Mouse (Mus musculus) frontal cortex, postnatal 25 days (tissue): ENCODE measurements around the gene Gm49355.
"Not testable (repeated sequence)": the region's sequence is repeated elsewhere in the genome, so short reads cannot be mapped to it uniquely, and the experiment has no call there.

Source experiments
- DNase-seq, 2 experiments: peaks; one replicate each; pipeline ENCODE4 v3.0.0; 2022; ENCODE audit warnings: low spot score in 2 of 2

The Gm49355 gene

DNA sequence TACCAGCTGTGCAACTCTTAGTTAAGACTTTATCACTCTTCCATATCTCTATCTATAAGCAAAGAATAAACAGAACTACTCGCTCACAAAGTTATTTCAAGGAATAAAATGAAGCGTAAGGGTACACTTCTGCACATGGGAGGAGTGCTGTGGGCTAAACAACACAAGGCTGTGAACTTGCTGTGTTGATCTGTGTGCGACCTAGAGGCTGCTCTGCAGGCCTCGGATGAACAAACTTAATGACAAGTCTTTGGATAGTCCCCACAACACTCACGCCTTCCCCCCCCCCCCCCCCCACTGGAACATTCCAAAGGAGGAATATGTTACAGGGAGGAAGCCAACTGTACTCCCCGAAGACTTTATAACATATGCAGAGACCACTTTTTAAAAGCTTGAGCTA, at the start of gene Gm49355:
Gene Gm49355, plus strand, starts transcription at position 336 of the 400 bp plus-strand sequence.
- DNase-seq = no peak

DNA sequence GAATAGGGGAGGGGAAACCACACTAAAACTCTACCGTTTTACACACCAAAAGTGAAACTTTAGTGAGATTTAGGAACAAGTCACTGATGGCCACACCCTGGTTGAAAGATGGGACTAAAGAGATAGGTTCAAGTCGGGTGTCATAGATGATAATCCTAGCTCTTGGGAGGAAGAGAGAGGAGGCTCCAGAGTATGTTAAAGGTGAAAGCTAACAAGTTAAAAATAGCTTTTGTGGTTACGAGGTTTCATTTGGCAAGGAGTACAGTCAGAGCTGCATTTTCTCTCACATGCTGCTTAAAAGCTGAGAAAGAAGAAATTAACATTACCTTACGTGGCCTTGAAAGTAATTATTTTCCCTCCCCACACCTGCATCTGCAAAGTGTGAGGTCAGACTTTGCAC, 40.0 kb upstream of the Gm49355 start:
- no peak for DNase-seq

DNA sequence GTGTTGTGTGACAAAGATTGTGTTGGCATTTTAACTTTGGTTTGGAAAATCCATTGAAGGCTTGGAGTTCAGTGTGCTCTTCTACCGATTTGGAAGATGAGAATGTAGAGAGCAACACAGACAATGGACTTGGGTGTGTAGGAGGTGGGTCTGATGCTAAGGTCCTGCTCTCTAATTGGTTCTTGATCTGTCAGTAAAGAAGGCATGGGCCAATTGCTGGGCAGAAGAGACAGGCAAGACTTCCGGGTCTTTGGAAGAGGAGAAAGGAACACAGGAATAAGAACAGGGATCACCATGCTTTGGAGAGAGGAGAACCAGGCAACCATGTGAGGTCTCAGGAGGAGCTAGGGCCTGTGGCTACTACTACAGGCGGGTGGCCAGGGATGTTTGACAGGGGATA, 7.7 kb upstream of the Gm49355 start:
- no peak for DNase-seq

DNA sequence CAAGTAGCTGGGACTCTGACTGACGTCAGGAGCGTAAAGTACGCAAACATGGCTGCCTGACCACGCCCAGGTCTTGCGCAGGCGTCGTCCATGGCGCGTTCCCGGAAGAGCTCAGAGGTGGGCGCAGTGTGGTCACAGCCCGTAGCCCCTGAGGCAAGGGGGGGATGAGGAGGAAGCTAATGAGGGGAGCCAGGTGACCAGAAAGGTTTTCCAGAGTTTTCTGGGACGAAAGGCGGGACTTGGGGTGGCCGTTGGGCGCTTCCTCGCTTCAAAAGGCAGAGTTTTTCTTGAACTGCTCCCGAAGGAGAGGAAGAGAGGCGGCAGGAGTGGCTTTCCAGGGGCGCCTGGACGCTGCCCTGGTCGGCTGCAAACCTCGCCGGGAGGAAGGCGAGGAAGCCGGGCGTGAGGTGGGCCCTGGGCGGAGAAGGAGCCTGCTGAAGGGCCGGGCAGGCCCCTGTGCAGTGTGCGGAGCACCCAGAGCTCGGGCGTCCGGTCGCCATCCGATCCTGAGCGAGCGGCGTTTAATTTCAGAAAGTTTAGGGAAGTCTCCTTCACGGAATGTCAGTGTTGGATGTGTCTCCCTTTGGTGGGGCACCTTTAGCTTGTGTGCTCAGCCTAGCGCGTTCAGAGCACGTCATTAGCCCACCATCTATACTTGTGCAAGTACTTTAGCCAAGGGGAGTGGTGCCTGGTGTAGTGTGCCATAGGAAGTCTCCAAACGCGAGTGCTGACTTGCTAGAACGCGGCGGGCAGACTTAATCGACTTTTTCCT, 551 bp downstream of the Gm49355 start, which contains the start of gene 3830406C13Rik:
Gene 3830406C13Rik, plus strand, starts transcription at position 33 of the 772 bp plus-strand sequence.
- peak; percentile 70 to 74 for DNase-seq

DNA sequence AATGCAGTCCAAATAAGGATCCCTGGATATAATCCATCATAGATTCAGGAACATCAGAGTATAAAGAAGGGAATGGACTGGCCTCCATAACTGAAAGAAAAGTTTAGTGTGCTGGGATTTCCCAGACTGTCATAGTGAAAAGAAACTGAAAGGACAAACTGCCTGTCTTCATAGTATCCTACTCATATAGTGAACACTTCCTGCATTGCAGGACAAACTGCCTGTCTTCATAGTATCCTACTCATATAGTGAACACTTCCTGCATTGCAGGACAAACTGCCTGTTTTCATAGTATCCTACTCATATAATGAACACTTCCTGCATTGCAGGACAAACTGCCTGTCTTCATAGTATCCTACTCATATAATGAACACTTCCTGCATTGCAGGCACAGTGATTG, 6.0 kb downstream of the Gm49355 start:
- not testable (repeated sequence) for DNase-seq

DNA sequence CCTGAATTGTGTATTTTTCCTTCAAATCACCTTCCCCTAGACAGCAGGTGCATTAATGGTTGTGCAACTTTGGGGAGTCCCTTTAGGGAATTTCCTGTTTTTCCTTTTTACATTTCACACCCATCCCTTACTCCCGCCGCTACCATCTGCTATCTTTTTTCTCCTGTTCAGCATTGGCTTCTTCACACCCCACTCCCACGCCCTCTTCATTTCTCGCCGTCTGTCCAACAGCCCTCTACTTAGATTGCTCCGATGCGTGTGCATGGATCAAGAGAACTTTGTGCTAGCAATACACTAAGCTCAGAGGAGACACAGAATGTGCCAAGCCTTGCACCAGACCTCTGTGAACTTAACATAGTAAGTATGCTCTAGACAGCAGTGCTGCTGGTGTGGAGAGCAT, 12.6 kb downstream of the Gm49355 start:
- peak; percentile 40 to 59 for DNase-seq

DNA sequence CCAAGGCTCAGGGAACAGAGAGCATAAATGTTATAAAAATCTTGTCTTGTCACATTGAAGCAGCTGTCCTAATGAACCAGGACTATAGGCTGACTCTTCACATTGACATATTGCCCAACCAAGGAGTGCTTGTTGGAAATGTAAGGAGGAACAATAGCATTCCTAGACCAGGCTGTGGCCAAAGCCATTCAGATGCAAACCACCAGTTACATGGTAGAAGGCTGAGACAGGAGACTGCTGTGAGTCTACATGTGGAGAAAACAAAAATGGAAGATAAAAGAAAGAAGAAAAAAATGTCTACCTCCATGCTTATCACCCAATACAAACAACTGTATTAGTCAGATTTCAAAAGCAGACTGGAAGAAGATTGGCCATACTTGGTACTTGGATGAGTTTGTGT, 15.4 kb downstream of the Gm49355 start:
- no peak for DNase-seq

DNA sequence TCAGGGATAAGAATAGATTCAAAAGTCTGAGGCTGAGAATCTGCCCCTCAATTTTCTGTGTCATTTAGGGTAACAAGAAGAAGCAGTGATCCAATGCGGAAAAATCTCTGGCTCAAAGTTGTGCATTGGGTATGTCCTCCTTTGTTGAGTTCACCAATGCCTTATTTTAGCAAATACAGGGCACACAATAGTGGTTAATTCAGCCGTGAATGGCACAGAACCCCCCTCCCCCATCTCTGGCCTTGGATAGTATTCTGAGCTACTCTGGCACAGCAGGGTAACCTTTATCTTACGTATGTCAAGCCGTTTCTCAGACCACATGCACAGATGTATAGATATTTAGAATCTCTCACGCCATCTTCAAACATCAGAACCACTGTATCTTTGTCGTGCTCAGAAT, 15.9 kb downstream of the Gm49355 start:
- no peak for DNase-seq

DNA sequence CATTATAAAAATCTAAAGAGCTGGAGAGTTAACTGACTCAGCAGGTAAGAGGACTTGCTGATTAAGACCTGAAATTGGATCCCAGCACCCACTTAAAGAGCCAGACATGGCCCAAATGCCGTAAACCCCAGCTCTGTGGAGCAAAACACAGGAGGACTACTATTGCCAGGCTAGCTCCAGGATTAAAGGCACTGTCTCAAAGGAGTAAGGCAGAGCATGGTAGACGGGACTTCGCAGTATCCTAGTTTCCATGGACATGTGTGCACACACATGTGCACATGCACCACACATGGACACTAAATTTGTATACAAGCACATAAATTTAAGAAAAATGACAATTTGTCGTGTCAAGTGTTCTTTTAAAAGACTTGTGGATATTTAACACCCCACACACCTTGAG, 16.5 kb downstream of the Gm49355 start:
- no peak for DNase-seq

DNA sequence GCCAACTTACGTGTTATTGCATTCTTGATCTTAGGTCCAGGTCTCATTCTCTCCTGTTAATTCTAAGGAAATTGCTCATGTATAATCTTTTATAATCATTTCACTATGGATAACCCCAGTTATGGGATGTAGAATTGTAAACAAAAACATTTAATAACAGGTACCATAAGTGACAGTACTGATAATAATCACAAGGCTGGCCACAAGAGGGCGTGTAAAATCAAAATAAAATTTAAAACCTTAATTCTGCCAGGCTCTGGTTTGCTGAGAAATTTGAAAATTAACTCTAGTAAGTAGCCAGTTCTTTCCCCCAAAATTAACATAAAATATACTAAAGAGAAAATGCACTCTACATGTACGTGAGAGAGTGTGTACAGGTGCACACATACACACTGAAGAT, 16.9 kb downstream of the Gm49355 start:
- no peak for DNase-seq

DNA sequence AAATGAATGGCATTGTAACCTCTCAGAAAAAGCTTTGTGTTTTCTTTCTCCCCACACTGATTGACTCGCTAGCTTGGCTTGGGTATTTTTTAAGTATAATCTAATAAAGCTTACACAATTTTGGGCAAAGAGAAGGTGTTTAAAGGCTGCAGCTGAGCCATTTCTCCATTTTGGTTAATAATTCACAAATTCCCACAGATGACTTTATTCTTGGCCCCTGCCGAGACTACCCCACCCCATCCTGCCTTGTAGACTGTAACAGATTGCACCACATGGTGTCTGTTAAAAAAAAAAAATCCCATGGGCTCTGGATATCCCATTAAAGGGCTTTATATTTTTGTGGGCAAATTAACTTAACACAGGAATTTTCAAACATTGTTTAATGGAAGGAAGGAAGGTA, 19.3 kb downstream of the Gm49355 start:
- DNase-seq = no peak

DNA sequence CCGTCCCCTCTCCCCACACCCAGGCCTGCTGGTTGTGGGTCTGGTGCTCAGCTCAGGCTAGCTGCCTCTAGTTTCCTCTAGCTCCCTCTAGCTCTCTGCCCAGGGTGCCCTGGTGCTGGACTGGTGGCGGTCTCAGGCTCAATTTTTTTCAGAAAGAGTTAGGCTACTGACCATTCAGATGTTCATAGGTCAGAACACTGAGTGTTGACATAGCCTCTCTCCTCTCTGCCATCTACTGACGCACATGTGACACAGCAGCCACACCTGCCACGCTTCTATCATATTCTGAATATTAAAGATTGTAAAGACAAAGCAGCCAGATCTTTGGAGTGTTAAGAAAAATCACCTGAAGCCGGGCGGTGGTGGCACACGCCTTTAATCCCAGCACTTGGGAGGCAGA, 49.8 kb downstream of the Gm49355 start:
- DNase-seq = no peak

DNA sequence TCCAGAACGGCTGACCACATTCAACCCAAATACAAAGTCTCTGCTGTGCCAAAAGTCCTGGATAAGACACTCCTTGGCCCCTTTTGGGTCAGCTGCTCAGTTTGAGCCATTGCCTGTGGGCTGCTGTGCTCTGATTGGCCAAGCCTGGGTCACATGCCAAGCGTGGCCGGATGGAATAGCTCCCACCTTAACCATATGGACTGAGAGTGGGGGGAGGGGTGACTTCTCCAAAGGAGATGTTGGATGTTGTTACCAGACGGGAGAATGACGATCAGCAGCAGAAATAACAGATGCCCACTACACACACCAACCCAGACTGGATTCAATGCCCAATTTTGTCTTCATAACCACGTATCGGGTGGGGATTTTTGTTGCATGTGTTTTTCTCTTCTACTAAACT, 51.1 kb downstream of the Gm49355 start:
- DNase-seq = no peak

DNA sequence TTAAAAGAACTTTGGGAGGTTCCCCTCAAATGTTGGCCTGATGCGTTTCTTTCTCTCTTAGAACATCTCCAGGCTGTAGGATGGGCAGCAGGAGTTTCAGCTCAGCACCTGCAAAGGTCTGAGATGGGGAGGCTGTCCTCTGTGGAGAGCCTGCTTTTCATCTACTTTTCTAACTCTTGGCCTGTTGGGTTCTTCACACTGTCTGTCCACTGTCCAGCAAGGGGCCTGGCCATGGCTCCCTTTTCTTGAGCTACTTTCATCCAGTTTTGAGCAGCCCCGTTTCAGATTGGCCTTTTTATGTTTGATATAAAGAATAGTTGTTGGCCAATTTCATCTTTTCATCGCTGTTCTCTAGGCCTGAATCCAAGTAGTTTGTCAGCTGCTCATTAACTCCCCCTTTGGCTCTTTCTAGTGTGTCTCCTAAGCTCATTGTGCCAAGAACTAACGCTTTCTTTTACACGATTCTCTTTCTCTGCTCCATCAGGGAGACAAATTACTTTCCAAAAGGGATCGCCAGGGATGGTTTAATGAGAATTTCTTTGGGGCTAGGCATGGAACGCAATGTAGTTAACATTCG, 53.7 kb downstream of the Gm49355 start:
- no peak for DNase-seq

DNA sequence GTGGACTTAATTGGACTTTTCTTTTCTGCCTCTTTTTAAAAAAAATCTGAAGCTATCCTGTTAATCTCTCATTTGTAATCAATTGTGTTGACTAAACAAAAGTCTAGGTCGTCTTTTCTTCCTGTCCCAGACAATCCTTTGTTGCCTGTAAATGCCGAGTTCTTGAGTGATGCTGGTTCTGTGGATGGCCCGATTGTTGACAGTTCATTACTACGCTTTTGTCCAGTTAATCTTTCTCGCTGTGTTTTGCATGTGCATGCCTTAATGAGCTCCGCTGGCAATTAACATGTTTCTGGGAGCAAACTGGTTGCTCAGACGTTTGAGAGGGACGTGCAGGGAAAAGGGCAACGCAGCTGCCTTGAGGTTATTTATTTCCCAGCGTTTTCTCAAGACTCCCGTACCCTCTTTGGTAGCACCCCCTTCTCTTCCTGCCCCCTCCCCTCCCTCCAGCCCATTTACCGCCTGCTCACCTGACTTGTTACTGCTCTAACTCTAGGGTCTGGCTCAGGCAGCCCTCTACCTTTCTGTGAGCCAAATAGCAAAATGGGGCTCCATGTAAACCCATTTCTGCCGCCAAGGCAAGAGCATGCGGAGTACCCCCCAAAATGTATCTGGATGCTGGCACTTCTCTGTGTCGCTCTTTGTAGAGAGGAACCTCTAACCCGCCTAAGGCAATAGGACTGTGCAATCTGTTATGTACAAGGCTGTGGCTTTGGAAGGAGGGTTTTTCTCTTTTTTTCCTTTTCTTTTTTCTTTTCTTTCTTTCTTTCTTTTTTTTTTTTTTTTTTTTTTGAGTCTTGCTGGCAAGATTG, 54.4 kb downstream of the Gm49355 start:
- no peak for DNase-seq

DNA sequence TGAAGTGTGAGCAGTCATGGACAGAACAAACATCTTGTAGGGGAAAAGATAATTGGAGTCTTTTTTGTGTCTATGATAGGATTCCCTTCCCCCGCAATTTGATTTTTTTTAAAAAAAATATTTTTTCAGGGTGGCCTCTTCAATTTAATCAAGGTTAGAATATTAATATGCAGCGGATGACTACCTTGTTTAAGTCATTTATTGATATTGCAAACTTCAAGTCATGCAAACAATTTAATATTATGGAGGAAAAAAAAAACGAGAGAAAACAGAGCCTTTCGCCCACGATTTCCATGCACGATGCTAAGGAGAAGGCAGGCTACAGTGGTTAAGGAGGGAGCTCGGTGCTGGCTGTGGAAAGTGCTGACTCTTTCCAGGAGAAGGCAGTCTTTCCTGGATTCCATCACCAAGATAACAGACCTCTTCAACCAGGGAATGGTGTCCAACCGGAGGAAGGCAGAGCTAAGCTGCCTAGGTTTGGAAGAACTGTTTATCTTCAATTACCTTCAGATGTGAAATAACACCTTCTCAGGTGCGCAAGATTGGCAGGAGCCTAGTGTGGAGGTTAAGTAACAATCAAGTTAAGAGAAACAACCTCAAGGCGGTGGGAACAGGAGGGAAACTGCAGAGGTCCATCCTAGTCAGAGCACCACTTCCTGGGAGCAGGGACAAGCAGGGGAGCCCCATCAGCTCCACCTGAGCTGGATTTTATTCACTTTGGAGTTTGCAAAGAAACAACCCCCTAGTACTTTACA, 55.2 kb downstream of the Gm49355 start:
- DNase-seq = no peak

DNA sequence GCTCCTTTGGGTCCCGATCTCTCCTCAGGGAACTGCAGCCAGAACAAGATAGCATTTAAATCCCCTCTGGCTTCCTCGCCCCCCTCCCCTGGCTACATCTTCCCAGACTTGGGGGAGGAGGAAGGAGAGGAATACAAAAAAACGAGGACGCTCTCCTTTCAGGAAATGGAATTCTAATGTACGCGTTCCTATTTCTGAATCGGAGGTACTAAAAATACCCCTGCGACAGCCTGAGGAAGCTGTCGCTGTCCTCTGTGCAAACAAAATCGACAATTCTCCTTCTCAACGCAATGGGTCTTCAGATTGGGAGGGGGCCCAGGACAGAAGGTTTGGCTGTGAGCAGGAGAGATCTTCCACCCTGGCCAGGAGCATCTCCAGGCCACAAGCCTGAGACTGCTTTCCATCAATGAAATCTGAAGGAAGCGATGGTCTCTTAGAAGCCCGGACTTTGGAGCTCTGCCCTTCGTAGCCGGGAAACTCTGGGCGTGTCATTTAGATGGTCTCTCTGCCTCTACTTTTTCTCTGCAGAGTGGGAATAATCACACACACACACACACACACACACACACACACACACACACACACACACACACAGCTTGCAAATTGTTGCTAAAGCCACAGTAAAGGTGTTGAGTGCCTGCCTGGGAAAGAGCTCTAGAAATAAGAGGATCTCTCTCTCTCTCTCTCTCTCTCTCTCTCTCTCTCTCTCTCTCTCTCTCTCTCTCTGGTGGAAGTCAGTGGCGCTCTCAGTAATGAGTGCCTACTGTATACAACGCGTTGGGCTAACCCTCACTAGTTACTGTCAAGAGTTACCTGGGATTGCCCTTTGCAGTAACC, 56.7 kb downstream of the Gm49355 start:
- DNase-seq = no peak

DNA sequence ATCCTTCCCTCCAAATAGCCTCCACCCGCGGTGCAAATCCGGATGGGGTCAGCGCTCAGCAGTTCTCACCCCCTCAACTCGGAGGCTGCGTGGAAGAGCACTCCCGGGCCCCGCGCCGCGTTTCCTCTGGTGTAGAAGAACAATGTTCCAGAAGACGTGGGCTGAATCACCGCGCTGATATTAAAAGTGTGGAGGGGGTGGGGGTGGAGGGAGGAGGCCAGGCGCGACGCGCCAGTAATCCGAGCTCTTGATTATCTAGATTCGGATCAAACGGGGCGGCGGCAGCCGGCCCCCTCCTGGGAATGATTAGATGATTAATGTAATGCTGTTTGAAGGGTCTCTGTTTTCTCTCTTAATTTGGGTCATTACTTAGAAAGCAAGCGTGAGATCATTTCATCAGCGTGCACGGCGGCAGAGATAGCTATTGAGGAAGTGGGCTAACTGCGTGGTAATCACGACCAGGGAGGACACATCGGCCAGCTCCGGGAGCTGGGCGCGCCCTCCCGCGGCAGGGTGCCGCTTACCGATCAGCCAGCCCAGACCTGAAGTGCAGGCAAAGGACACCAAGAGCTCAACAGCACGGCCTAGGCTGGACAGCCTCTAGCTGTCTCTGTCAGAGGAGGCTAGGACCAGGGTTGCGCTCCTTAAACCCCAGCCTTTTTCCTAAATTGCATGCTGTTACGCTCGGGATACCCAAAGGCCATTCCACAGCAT, 57.5 kb downstream of the Gm49355 start:
- DNase-seq = no peak

DNA sequence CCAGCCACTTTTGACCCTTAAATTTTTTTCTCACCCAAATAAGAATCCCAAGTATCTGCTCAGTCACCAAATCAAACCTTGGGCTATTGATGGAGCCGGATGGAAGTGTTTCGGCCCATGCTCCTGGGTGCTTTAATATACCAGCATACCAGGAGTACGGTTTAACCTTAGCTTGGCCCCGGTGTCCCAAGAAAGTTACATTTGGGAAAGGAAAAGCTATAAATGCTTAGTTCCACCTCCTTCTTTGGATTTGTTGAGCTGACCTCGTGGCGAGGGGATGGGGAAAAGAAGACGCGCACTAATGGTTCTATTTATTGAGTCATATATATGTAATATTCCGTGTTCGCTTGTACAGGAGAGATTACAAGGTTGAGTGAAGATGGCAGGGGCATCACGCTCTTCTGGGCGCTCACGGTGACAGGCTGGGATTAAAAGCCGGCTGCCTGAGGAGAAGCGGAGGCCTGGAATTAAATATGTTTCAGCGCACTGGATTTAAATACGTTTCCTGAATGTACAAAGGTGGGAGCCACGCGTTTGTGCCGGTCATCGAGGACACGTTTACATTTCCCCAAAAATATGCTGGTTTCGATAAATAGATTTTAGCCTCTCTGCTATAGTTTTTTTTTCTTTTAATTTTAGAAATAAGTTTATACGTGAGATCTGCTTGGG, 58.1 kb downstream of the Gm49355 start:
- no peak for DNase-seq
